Mouse (Mus musculus) MEL (cell line): ENCODE measurements around the gene Mylpf.

Experiments used
- CHD2 ChIP-seq: IDR thresholded peaks from 2 replicates; pipeline ENCODE4 v1.6.1; 2011; ENCODE audit warnings: low read length, improper control_type of control experiment
- CTCF ChIP-seq, 3 experiments: IDR thresholded peaks in 2 of 3; conservative IDR thresholded peaks in 1 of 3; 2 replicates each; pipeline ENCODE4 v1.5.1; 2011 to 2012; ENCODE audit warnings: low read length in 3 of 3, low read depth in 2 of 3, mild to moderate bottlenecking in 2 of 3, improper control_type of control experiment in 1 of 3, inconsistent platforms in 1 of 3, mixed read lengths in 1 of 3, moderate library complexity in 1 of 3; ENCODE audit not compliant: control insufficient read depth in 1 of 3, insufficient read depth in 1 of 3, poor library complexity in 1 of 3, severe bottlenecking in 1 of 3
- EP300 ChIP-seq, 2 experiments: IDR thresholded peaks; 2 replicates each; pipeline ENCODE4 v1.6.1; 2011; ENCODE audit warnings: improper control_type of control experiment in 2 of 2, low read length in 2 of 2, low read depth in 1 of 2, mild to moderate bottlenecking in 1 of 2
- HCFC1 ChIP-seq: IDR thresholded peaks from 2 replicates; pipeline ENCODE4 v1.6.1; 2012; ENCODE audit warnings: low read depth, mild to moderate bottlenecking, inconsistent platforms, low read length, improper control_type of control experiment, moderate library complexity
- JUND ChIP-seq: IDR thresholded peaks from 2 replicates; pipeline ENCODE4 v1.6.1; 2011; ENCODE audit warnings: low read depth, mild to moderate bottlenecking, improper control_type of control experiment, low read length
- NELFE ChIP-seq: IDR thresholded peaks from 2 replicates; pipeline ENCODE4 v1.6.1; 2011; ENCODE audit warnings: low read depth, low read length, improper control_type of control experiment
- TAL1 ChIP-seq: IDR thresholded peaks from 2 replicates; pipeline ENCODE4 v1.6.1; 2012; ENCODE audit warnings: mild to moderate bottlenecking, inconsistent platforms, low read length, moderate library complexity, mixed read lengths
- TCF12 ChIP-seq: IDR thresholded peaks from 2 replicates; pipeline ENCODE4 v1.6.1; 2014; ENCODE audit warnings: low read depth, mild to moderate bottlenecking, inconsistent platforms, low read length, improper control_type of control experiment, moderate library complexity
- USF1 ChIP-seq: IDR thresholded peaks from 2 replicates; pipeline ENCODE4 v1.6.1; 2014; ENCODE audit warnings: low read depth, mild to moderate bottlenecking, inconsistent platforms, low read length, improper control_type of control experiment, moderate library complexity
- ZKSCAN1 ChIP-seq: IDR thresholded peaks from 2 replicates; pipeline ENCODE4 v1.6.1; 2012; ENCODE audit warnings: low read depth, mild to moderate bottlenecking, inconsistent platforms, low read length, improper control_type of control experiment, moderate library complexity
- ZNF384 ChIP-seq: IDR thresholded peaks from 2 replicates; pipeline ENCODE4 v1.6.1; 2012; ENCODE audit warnings: low read depth, mild to moderate bottlenecking, inconsistent platforms, low read length, improper control_type of control experiment

DNA sequence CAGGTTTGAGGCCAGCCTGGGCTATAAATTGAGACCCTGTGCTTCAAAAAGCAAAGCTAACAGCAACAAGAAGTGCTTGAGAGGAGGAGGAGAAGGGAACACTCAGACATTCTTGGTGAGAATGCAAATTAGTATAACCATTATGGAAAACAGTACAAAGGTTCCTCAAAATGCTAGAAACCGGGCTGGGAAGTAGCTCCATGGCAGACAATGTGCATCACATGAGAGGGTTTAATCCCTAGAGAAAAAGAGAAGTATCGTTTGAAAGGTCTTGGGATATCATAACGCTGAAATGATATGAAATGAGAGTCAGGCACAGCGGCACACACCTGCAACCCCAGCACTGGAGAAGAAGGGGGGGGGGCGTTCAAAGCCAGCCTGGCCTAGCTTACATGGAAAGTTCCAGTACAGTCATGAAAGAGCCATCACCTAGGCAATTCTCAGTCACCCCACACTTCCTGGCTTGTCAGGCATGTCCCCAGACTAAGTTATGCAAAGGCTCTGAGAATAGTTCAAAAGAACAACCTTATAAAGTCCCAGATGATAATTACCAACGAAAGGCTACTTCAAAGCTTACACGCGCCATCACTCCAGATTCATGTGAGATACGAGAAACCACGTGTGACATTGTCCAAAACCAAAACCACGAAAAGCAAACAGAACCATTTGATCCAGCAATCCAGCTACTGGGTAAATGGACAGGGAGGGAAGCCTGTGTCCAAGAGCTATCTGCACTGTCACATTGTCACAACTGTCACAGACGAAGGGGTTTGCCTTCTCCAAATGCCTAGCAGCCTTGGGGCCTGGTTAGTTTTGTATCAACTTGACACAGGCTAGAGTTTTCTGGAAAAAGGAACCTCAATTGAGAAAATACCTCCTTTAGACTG, 42.8 kb upstream of the Mylpf start:
- TF ChIP-seq HCFC1 (no peak), USF1 (0 out of 2 replicates have a peak, but pooled peaks have one; percentile 13), CTCF (IDR thresholded peaks at IDR 0.05 in 2 of 3, conservative IDR thresholded peaks at IDR 0.05 in 1 of 3; ENCODE audit: control insufficient read depth in 1 of 3, insufficient read depth in 1 of 3, low read depth in 2 of 3, low read length in 3 of 3, poor library complexity in 1 of 3, severe bottlenecking in 1 of 3) (no peak), TAL1 (0 out of 2 replicates have a peak, but pooled peaks have one; percentile 10), JUND (no peak), TCF12 (no peak), CHD2 (no peak), ZNF384 (no peak), EP300 (IDR thresholded peaks at IDR 0.05; ENCODE audit: low read depth in 1 of 2, low read length in 2 of 2) (no peak), ZKSCAN1 (no peak), NELFE (no peak)
